Mouse (Mus musculus) embryonic facial prominence, embryonic 10.5 days (tissue): ENCODE measurements around the gene Eml1. TPM values are rescaled to one million over a fixed set of nuclear protein-coding genes. Genes with fewer than 3 reads are reported as not detected.

Experiments
- DNase-seq: peaks from one replicate; pipeline ENCODE4 v3.0.0-alpha.2; 2017; ENCODE audit warnings: low spot score
- H3K27ac ChIP-seq: fragments of 300-500 bp; sonication (generic); replicated peaks from 2 replicates; pipeline ENCODE4 v1.5.1; 2016; ENCODE audit warnings: mild to moderate bottlenecking
- H3K27me3 ChIP-seq: fragments of 300-500 bp; sonication (generic); replicated peaks from 2 replicates; pipeline ENCODE4 v1.6.1; 2016; ENCODE audit warnings: low read depth, mild to moderate bottlenecking; ENCODE audit not compliant: poor library complexity, severe bottlenecking
- H3K36me3 ChIP-seq: fragments of 300-500 bp; sonication (generic); replicated peaks from 2 replicates; pipeline ENCODE4 v1.6.1; 2016; ENCODE audit warnings: mild to moderate bottlenecking, moderate library complexity
- H3K4me1 ChIP-seq: fragments of 300-500 bp; sonication (generic); 2 replicates; pipeline ENCODE4 v1.6.1; 2016
- H3K4me3 ChIP-seq: fragments of 300-500 bp; sonication (generic); 2 replicates; pipeline ENCODE4 v1.5.1; 2016; ENCODE audit warnings: mild to moderate bottlenecking, moderate library complexity
- H3K9me3 ChIP-seq: fragments of 300-500 bp; sonication (generic); 2 replicates; pipeline ENCODE4 v1.6.1; 2016; ENCODE audit warnings: mild to moderate bottlenecking
- WGBS: fragments of 180-500 bp; shearing (Covaris S2); methylation state at CpG from one replicate; pipeline ENCODE4 v1.1.7; 2016; 5-methylcytosine and 5-hydroxymethylcytosine counted together
- polyA plus RNA-seq: library from polyadenylated mRNA; unstranded; fragments of >200 nt; fragmentation: Nextera tagmentation; extraction: Ambion mirVana; gene quantifications from 2 replicates; pipeline ENCODE4 v1.2.1, GENCODE M21; 2016

Eml1 gene
- polyA plus RNA-seq, 1 experiment from 2014 or later, result 70.6 TPM

GRCm38 (mm10) chr12:108433030-108433429 is 62.3 kb downstream of the Eml1 start:
- H3K27ac ChIP-seq, result 0 out of 2 replicates have a peak overlapping the region, but pooled peaks have one; percentile 5
- no peaks in the 10 kb centered on the region for H3K9me3 ChIP-seq
- WGBS, result 80% methylated on average over 16 of the region's 16 CpGs
- no peaks in the 10 kb centered on the region for H3K27me3 ChIP-seq
- peaks cover 38% of the 10 kb centered on the region for H3K4me1 ChIP-seq
- DNase-seq, result no peak
- H3K36me3 ChIP-seq, result 0 out of 2 replicates have a peak, but pooled peaks cover 2% of the 10 kb centered on the region
- H3K4me3 ChIP-seq, result no peak overlapping the region

- no peak overlapping the region for H3K27ac ChIP-seq
- no peaks in the 10 kb centered on the region for H3K27me3 ChIP-seq
- H3K4me1 ChIP-seq, result peaks cover 38% of the 10 kb centered on the region
- H3K4me3 ChIP-seq, result no peak overlapping the region
- 75% methylated on average over 10 of the region's 10 CpGs for WGBS
- H3K9me3 ChIP-seq, result no peaks in the 10 kb centered on the region
- no peak for DNase-seq
- no peaks in the 10 kb centered on the region for H3K36me3 ChIP-seq
Measured at GRCm38 (mm10) chr12:108433498-108433897, 62.7 kb downstream of the Eml1 start.

- peaks cover 38% of the 10 kb centered on the region for H3K4me1 ChIP-seq
Measured at GRCm38 (mm10) chr12:108435444-108436015, 64.8 kb downstream of the Eml1 start.

GRCm38 (mm10) chr12:108436029-108436923 is 65.5 kb downstream of the Eml1 start:
- peak overlapping the region; percentile 14; the same call in 1 of the 2 replicates for H3K27ac ChIP-seq
- peaks cover 33% of the 10 kb centered on the region for H3K4me1 ChIP-seq
- H3K9me3 ChIP-seq, result no peaks in the 10 kb centered on the region
- H3K36me3 ChIP-seq, result no peaks in the 10 kb centered on the region
- no peaks in the 10 kb centered on the region for H3K27me3 ChIP-seq
- H3K4me3 ChIP-seq, result no peak overlapping the region
- DNase-seq, result no peak
- WGBS, result 70% methylated on average over 24 of the region's 24 CpGs

More at GRCm38 (mm10) chr12:108435444-108436015, 64.8 kb downstream of the Eml1 start:
- DNase-seq, result no peak
- H3K9me3 ChIP-seq, result no peaks in the 10 kb centered on the region
- H3K36me3 ChIP-seq, result no peaks in the 10 kb centered on the region
- H3K4me3 ChIP-seq, result no peak overlapping the region
- no peaks in the 10 kb centered on the region for H3K27me3 ChIP-seq
- H3K27ac ChIP-seq, result no peak overlapping the region
- WGBS, result 60% methylated on average over 12 of the region's 12 CpGs

GRCm38 (mm10) chr12:108437446-108437845 is 66.7 kb downstream of the Eml1 start:
- H3K27ac ChIP-seq, result peak overlapping the region; percentile 21; the same call in 1 of the 2 replicates
- H3K9me3 ChIP-seq, result no peaks in the 10 kb centered on the region
- H3K4me1 ChIP-seq, result peaks cover 26% of the 10 kb centered on the region
- H3K27me3 ChIP-seq, result no peaks in the 10 kb centered on the region
- H3K36me3 ChIP-seq, result no peaks in the 10 kb centered on the region
- DNase-seq, result no peak
- no peak overlapping the region for H3K4me3 ChIP-seq
- 88% methylated on average over 13 of the region's 13 CpGs for WGBS

- no peaks in the 10 kb centered on the region for H3K27me3 ChIP-seq
- no peaks in the 10 kb centered on the region for H3K36me3 ChIP-seq
- no peaks in the 10 kb centered on the region for H3K9me3 ChIP-seq
- no peak overlapping the region for H3K4me3 ChIP-seq
- WGBS, result 3% methylated on average over 10 of the region's 10 CpGs
- DNase-seq, result peak; percentile 68
- peak overlapping the region; percentile 48 for H3K27ac ChIP-seq
- H3K4me1 ChIP-seq, result peaks cover 29% of the 10 kb centered on the region
Measured at GRCm38 (mm10) chr12:108443271-108443670, 72.5 kb downstream of the Eml1 start.

- DNase-seq, result no peak
- Histone ChIP-seq H3K36me3 (no peaks in the 10 kb centered on the region), H3K27ac (peak overlapping the region; percentile 48), H3K4me3 (no peak overlapping the region), H3K4me1 (peaks cover 29% of the 10 kb centered on the region), H3K27me3 (no peaks in the 10 kb centered on the region), H3K9me3 (no peaks in the 10 kb centered on the region)
- 63% methylated on average over 5 of the region's 5 CpGs for WGBS
Measured at GRCm38 (mm10) chr12:108443708-108444107, 73.0 kb downstream of the Eml1 start.

GRCm38 (mm10) chr12:108444166-108445115 is 73.7 kb downstream of the Eml1 start:
- 75% methylated on average over 11 of the region's 11 CpGs for WGBS
- Histone ChIP-seq H3K27me3 (no peaks in the 10 kb centered on the region), H3K36me3 (no peaks in the 10 kb centered on the region), H3K9me3 (no peaks in the 10 kb centered on the region), H3K4me1 (peaks cover 34% of the 10 kb centered on the region), H3K27ac (peak overlapping the region; percentile 48; the same call in 1 of the 2 replicates), H3K4me3 (no peak overlapping the region)
- no peak for DNase-seq

- no peak overlapping the region for H3K4me3 ChIP-seq
- H3K36me3 ChIP-seq, result no peaks in the 10 kb centered on the region
- H3K4me1 ChIP-seq, result peaks cover 39% of the 10 kb centered on the region
- H3K9me3 ChIP-seq, result no peaks in the 10 kb centered on the region
- WGBS, result 95% methylated on average over 2 of the region's 2 CpGs
- no peak for DNase-seq
- no peak overlapping the region for H3K27ac ChIP-seq
- no peaks in the 10 kb centered on the region for H3K27me3 ChIP-seq
Measured at GRCm38 (mm10) chr12:108446721-108447120, 76.0 kb downstream of the Eml1 start.

GRCm38 (mm10) chr12:108448396-108448795 is 77.6 kb downstream of the Eml1 start:
- H3K4me1 ChIP-seq, result peaks cover 33% of the 10 kb centered on the region
- WGBS, result 90% methylated on average over 7 of the region's 7 CpGs
- H3K27me3 ChIP-seq, result no peaks in the 10 kb centered on the region
- H3K27ac ChIP-seq, result no peak overlapping the region
- no peaks in the 10 kb centered on the region for H3K9me3 ChIP-seq
- no peak for DNase-seq
- no peaks in the 10 kb centered on the region for H3K36me3 ChIP-seq
- no peak overlapping the region for H3K4me3 ChIP-seq

- no peaks in the 10 kb centered on the region for H3K36me3 ChIP-seq
- H3K4me1 ChIP-seq, result peaks cover 17% of the 10 kb centered on the region
- 88% methylated on average over 11 of the region's 11 CpGs for WGBS
- H3K4me3 ChIP-seq, result no peak overlapping the region
- no peaks in the 10 kb centered on the region for H3K27me3 ChIP-seq
- DNase-seq, result no peak
- H3K9me3 ChIP-seq, result no peaks in the 10 kb centered on the region
- no peak overlapping the region for H3K27ac ChIP-seq
Measured at GRCm38 (mm10) chr12:108449935-108450334, 79.2 kb downstream of the Eml1 start.

GRCm38 (mm10) chr12:108450546-108450945 is 79.8 kb downstream of the Eml1 start:
- H3K4me1 ChIP-seq, result peaks cover 13% of the 10 kb centered on the region
- no peaks in the 10 kb centered on the region for H3K36me3 ChIP-seq
- DNase-seq, result no peak
- no peak overlapping the region for H3K4me3 ChIP-seq
- WGBS, result 91% methylated on average over 5 of the region's 5 CpGs
- no peak overlapping the region for H3K27ac ChIP-seq
- H3K9me3 ChIP-seq, result no peaks in the 10 kb centered on the region
- no peaks in the 10 kb centered on the region for H3K27me3 ChIP-seq
